Mouse (Mus musculus) megakaryocyte-erythroid progenitor cell, adult 5-6 weeks (primary cell): ENCODE measurements around the gene Oxsr1. TPM values are rescaled to one million over a fixed set of nuclear protein-coding genes. Genes with fewer than 3 reads are reported as not detected.

Experiments
- total RNA-seq, 2 experiments: library from RNA; stranded (forward) in 1 of 2; stranded (reverse) in 1 of 2; fragments of 200-1000, 215-1000 nt in 1 of 2; fragments of >200 nt in 1 of 2; fragmentation: Nextera tagmentation in 1 of 2; gene quantifications; 2 replicates each; pipeline ENCODE4 v1.2.3; 2014 to 2017

The Oxsr1 gene
- total RNA-seq, 2 experiments from 2014 or later, result 33.0 to 50.4 TPM

Other genes starting within 250 kb of the Oxsr1 start
- gene Plcd1, start 228.9 kb downstream of the Oxsr1 start, total RNA-seq (2014; fragmentation: Nextera tagmentation), result not detected in 2 replicates
- gene Plcd1, start 228.9 kb downstream of the Oxsr1 start, total RNA-seq (2017), result not detected in 2 replicates
- not detected in 2 replicates for gene Dlec1, start 219.9 kb downstream of the Oxsr1 start, total RNA-seq (2014; fragmentation: Nextera tagmentation)
- 0.65 TPM in 1 of 2 replicates, not detected in the other for gene Dlec1, start 219.9 kb downstream of the Oxsr1 start, total RNA-seq (2017)
- not detected in 2 replicates for gene Acaa1b, start 165.3 kb downstream of the Oxsr1 start, total RNA-seq (2014; fragmentation: Nextera tagmentation)
- not detected in 2 replicates for gene Acaa1b, start 165.3 kb downstream of the Oxsr1 start, total RNA-seq (2017)
- gene Gm47289, start 163.3 kb downstream of the Oxsr1 start, total RNA-seq (2014; fragmentation: Nextera tagmentation), result not detected in 2 replicates
- not detected in 2 replicates for gene Gm47289, start 163.3 kb downstream of the Oxsr1 start, total RNA-seq (2017)
- not detected in 2 replicates for gene Slc22a13, start 113.3 kb downstream of the Oxsr1 start, total RNA-seq (2014; fragmentation: Nextera tagmentation)
- not detected in 2 replicates for gene Slc22a13, start 113.3 kb downstream of the Oxsr1 start, total RNA-seq (2017)
- 21.2 and 53.2 TPM in 2 replicates for gene Acaa1a, start 17.2 kb upstream of the Oxsr1 start, total RNA-seq (2014; fragmentation: Nextera tagmentation)
- 8.3 and 30.1 TPM in 2 replicates for gene Acaa1a, start 17.2 kb upstream of the Oxsr1 start, total RNA-seq (2017)
- gene Myd88, start 19.0 kb upstream of the Oxsr1 start, total RNA-seq (2014; fragmentation: Nextera tagmentation), result 19.9 and 21.1 TPM in 2 replicates
- 16.2 and 18.8 TPM in 2 replicates for gene Myd88, start 19.0 kb upstream of the Oxsr1 start, total RNA-seq (2017)
- gene Xylb, start 35.0 kb upstream of the Oxsr1 start, total RNA-seq (2014; fragmentation: Nextera tagmentation), result 5.4 and 5.7 TPM in 2 replicates
- gene Xylb, start 35.0 kb upstream of the Oxsr1 start, total RNA-seq (2017), result 4.3 and 4.8 TPM in 2 replicates
- gene Slc22a14, start 43.1 kb upstream of the Oxsr1 start, total RNA-seq (2014; fragmentation: Nextera tagmentation), result not detected in 2 replicates
- gene Slc22a14, start 43.1 kb upstream of the Oxsr1 start, total RNA-seq (2017), result not detected in 2 replicates
- 0.09 and 3.4 TPM in 2 replicates for gene Acvr2b, start 79.7 kb upstream of the Oxsr1 start, total RNA-seq (2014; fragmentation: Nextera tagmentation)
- 1.3 TPM in 1 of 2 replicates, not detected in the other for gene Acvr2b, start 79.7 kb upstream of the Oxsr1 start, total RNA-seq (2017)
- 8.2 and 11.1 TPM in 2 replicates for gene Exog, start 122.5 kb upstream of the Oxsr1 start, total RNA-seq (2014; fragmentation: Nextera tagmentation)
- 4.4 and 5.1 TPM in 2 replicates for gene Exog, start 122.5 kb upstream of the Oxsr1 start, total RNA-seq (2017)